ENCODE assay signal across 15 mouse cellular contexts in the genomic region with DNA sequence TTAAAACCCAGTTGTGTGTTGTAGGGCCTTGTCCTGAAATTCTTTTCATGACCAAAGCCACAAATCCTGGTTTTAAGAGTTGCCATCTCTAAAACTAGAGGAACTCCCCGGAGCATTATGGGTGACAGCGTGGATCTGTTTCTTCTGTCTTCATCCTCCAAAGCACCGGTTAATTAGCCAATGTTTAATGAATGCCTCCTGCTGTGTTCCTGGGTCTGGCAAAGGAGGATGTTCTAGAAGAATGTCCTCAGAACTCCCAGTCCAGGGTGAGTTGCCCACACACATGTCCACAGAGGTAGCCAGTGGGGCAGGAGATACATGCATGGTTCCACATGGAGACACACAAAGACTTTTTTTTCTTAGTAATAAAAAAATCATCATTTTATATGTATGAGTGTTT. TPM values are rescaled to one million over a fixed set of nuclear protein-coding genes. Genes with fewer than 3 reads are reported as not detected.
DNase-seq lines count a peak whose midpoint lies in the region; ATAC-seq lines count a peak whose summit lies in the region.
"Had no signal": no experiment of that assay in that cellular context is flagged by ENCODE, and none has a peak within 500 bp of the region (broad histone marks: within the 10 kb centered on the region; RNA-seq: fewer than 3 reads in every experiment).

No protein-coding gene starts in this region.

- H3K27me3 ChIP-seq in heart, embryonic 11.5 days (ENCODE audit: control insufficient read depth, insufficient read depth, low read length), result no peaks in the 10 kb centered on the region
- no peaks in the 10 kb centered on the region for H3K27me3 ChIP-seq in limb, embryonic 13.5 days
- H3K27me3 ChIP-seq in limb, embryonic 10.5 days (ENCODE audit: low read depth, poor library complexity, severe bottlenecking), result no peaks in the 10 kb centered on the region
- no peaks in the 10 kb centered on the region for H3K27me3 ChIP-seq in forebrain, embryonic 11.5 days (ENCODE audit: control insufficient read depth, insufficient read depth, low read length)
- H3K27me3 ChIP-seq in midbrain, embryonic 15.5 days (replicated peaks), result no peaks in the 10 kb centered on the region
- H3K27me3 ChIP-seq: limb, embryonic 15.5 days; lung, embryonic 15.5 days had no signal

- H3K9ac ChIP-seq in heart, embryonic 11.5 days (ENCODE audit: low read depth, low read length), result no peak overlapping the region
- H3K9ac ChIP-seq in limb, embryonic 13.5 days, result no peak overlapping the region
- H3K9ac ChIP-seq in forebrain, embryonic 11.5 days (ENCODE audit: low read length), result no peak overlapping the region
- no peak overlapping the region for H3K9ac ChIP-seq in midbrain, embryonic 15.5 days
- H3K9ac ChIP-seq: limb, embryonic 15.5 days; lung, embryonic 15.5 days had no signal

- WGBS in heart, embryonic 11.5 days (ENCODE audit: insufficient replicate concordance), result 58% methylated on average over 3 of the region's 3 CpGs
- WGBS in limb, embryonic 13.5 days, result 75% methylated on average over 3 of the region's 3 CpGs
- 83% methylated on average over 3 of the region's 3 CpGs for whole genome bisulfite sequencing in limb, embryonic 10.5 days
- WGBS in forebrain, embryonic 11.5 days, result 78% methylated on average over 3 of the region's 3 CpGs
- 81% methylated on average over 3 of the region's 3 CpGs for WGBS in midbrain, embryonic 15.5 days

- no peak overlapping the region for H3K4me3 ChIP-seq in heart, embryonic 11.5 days (ENCODE audit: low read depth, low read length)
- no peak overlapping the region for H3K4me3 ChIP-seq in limb, embryonic 13.5 days
- H3K4me3 ChIP-seq in limb, embryonic 10.5 days, result no peak overlapping the region
- H3K4me3 ChIP-seq in forebrain, embryonic 11.5 days (ENCODE audit: low read depth, low read length), result no peak overlapping the region
- H3K4me3 ChIP-seq in midbrain, embryonic 15.5 days, result no peak overlapping the region
- H3K4me3 ChIP-seq: limb, embryonic 15.5 days; lung, embryonic 15.5 days had no signal

- no peak overlapping the region for H3K4me2 ChIP-seq in heart, embryonic 11.5 days
- no peak overlapping the region for H3K4me2 ChIP-seq in limb, embryonic 13.5 days (replicated peaks)
- H3K4me2 ChIP-seq in forebrain, embryonic 11.5 days (ENCODE audit: low read depth, low read length, severe bottlenecking), result no peak overlapping the region
- no peak overlapping the region for H3K4me2 ChIP-seq in midbrain, embryonic 15.5 days
- H3K4me2 ChIP-seq: limb, embryonic 15.5 days had no signal

- ATAC-seq in heart, embryonic 11.5 days (replicated peaks; ENCODE audit: insufficient number of reproducible peaks, low FRiP score, low TSS enrichment), result no peak
- no peak for ATAC-seq in limb, embryonic 13.5 days (ENCODE audit: low FRiP score, low read depth)
- no peak for ATAC-seq in forebrain, embryonic 11.5 days (replicated peaks; ENCODE audit: low FRiP score)
- no peak for ATAC-seq in midbrain, embryonic 15.5 days (replicated peaks)

- no peaks in the 10 kb centered on the region for H3K36me3 ChIP-seq in heart, embryonic 11.5 days (ENCODE audit: control insufficient read depth, insufficient read depth, low read length)
- H3K36me3 ChIP-seq in limb, embryonic 13.5 days, result no peaks in the 10 kb centered on the region
- H3K36me3 ChIP-seq in limb, embryonic 10.5 days, result peaks cover 6% of the 10 kb centered on the region; the same call in 1 of the 2 replicates
- H3K36me3 ChIP-seq in forebrain, embryonic 11.5 days (ENCODE audit: control insufficient read depth, insufficient read depth, low read length), result no peaks in the 10 kb centered on the region
- H3K36me3 ChIP-seq in midbrain, embryonic 15.5 days (replicated peaks), result no peaks in the 10 kb centered on the region
- H3K36me3 ChIP-seq: limb, embryonic 15.5 days; lung, embryonic 15.5 days had no signal

- no peaks in the 10 kb centered on the region for H3K9me3 ChIP-seq in heart, embryonic 11.5 days (replicated peaks; ENCODE audit: control insufficient read depth, low read length)
- H3K9me3 ChIP-seq in limb, embryonic 13.5 days, result no peaks in the 10 kb centered on the region
- no peaks in the 10 kb centered on the region for H3K9me3 ChIP-seq in limb, embryonic 10.5 days (replicated peaks)
- no peaks in the 10 kb centered on the region for H3K9me3 ChIP-seq in forebrain, embryonic 11.5 days (ENCODE audit: control insufficient read depth, low read length)
- no peaks in the 10 kb centered on the region for H3K9me3 ChIP-seq in midbrain, embryonic 15.5 days
- H3K9me3 ChIP-seq: limb, embryonic 15.5 days; lung, embryonic 15.5 days had no signal

- intact Hi-C loops in heart, postnatal 36 days (cut with DNase I), result no loop called here

- H3K27ac ChIP-seq in heart, embryonic 11.5 days (ENCODE audit: low read depth, low read length), result peak overlapping the region; percentile 73
- H3K27ac ChIP-seq in limb, embryonic 13.5 days, result peak overlapping the region; percentile 76; the same call in 1 of the 2 replicates
- no peak overlapping the region for H3K27ac ChIP-seq in limb, embryonic 10.5 days
- H3K27ac ChIP-seq in forebrain, embryonic 11.5 days (ENCODE audit: low read depth, low read length), result peak overlapping the region; percentile 68; the same call in 1 of the 2 replicates
- peak overlapping the region; percentile 78 for H3K27ac ChIP-seq in midbrain, embryonic 15.5 days
- H3K27ac ChIP-seq: lung, embryonic 15.5 days had no signal

- peaks cover 62% of the 10 kb centered on the region for H3K4me1 ChIP-seq in heart, embryonic 11.5 days (ENCODE audit: control insufficient read depth, insufficient read depth, low read length)
- H3K4me1 ChIP-seq in limb, embryonic 13.5 days, result peaks cover 82% of the 10 kb centered on the region
- H3K4me1 ChIP-seq in limb, embryonic 10.5 days, result peaks cover 85% of the 10 kb centered on the region
- peaks cover 7% of the 10 kb centered on the region for H3K4me1 ChIP-seq in forebrain, embryonic 11.5 days (replicated peaks; ENCODE audit: control insufficient read depth, insufficient read depth, low read length)
- peaks cover 35% of the 10 kb centered on the region for H3K4me1 ChIP-seq in midbrain, embryonic 15.5 days

- no peak for DNase-seq in heart, postnatal 36 days
- no peak for DNase-seq in limb, embryonic 10.5 days (ENCODE audit: low spot score)
- no peak for DNase-seq in forebrain, embryonic 11.5 days (ENCODE audit: low spot score)
- no peak for DNase-seq in adipocyte (ENCODE audit: low spot score)
- no peak for DNase-seq in lung, postnatal 36 days
- DNase-seq: adrenal gland, postnatal 25 days; gastrocnemius, postnatal 10 days; right cerebral cortex, postnatal 25 days; thymus, postnatal 36 days had no signal

RNA-seq across cellular contexts. Expression of a gene that starts 28.2 kb away (rescaled TPM):
- 23.3 and 24.0 TPM in 2 replicates for polyA plus RNA-seq in heart, embryonic 11.5 days (2014; fragmentation: Nextera tagmentation; extraction: Ambion mirVana)
- total RNA-seq in heart, postnatal 36 days (2021), result 10 to 100 TPM; 30.9 to 33.5 TPM
- 33.2 and 35.0 TPM in 2 replicates for polyA plus RNA-seq in limb, embryonic 13.5 days (2015; fragmentation: Nextera tagmentation; extraction: Ambion mirVana)
- 34.4 and 34.8 TPM in 2 replicates for polyA plus RNA-seq in limb, embryonic 10.5 days (2016; fragmentation: Nextera tagmentation; extraction: Ambion mirVana)
- polyA plus RNA-seq in forebrain, embryonic 11.5 days (2014; fragmentation: Nextera tagmentation; extraction: Ambion mirVana), result 39.8 and 42.0 TPM in 2 replicates
- 20.1 and 21.6 TPM in 2 replicates for polyA plus RNA-seq in midbrain, embryonic 15.5 days (2015; fragmentation: Nextera tagmentation; extraction: Ambion mirVana)
- total RNA-seq: megakaryocyte-erythroid progenitor cell, adult 5-6 weeks had no signal
